Mouse (Mus musculus): ENCODE measurements at regions not wholly inside any gene's neighbourhood (a gene's known extent, or its start where the extent isn't known, plus 50 kb on each side); places are given as distances from the start of the nearest gene placed in this dataset.

DNA sequence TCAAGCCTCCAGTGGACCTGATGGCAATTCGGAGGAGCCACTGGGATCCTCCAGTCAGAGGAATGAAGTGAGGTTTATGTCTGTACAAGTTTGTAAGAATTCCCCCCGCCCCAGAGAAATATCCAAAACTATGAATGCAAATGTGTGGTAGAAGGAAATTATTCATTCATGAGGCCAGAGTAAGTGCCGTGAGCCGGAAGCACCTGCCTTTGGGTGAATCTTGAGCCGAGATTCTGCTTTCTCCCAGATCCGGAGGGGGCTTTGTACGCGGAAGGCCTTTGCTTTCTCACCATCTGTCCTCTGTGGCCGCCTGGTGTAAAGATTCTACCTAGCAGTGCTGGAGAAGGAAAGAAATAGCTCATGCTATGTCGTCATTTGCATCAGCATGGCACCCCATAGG, 127.8 kb downstream of the Ifng start:
- TF ChIP-seq HCFC1 (IDR thresholded peaks at IDR 0.05; ENCODE audit: borderline replicate concordance, insufficient read depth, low read length) (no peak), ZNF384 (IDR thresholded peaks at IDR 0.05; ENCODE audit: low read depth, low read length) (no peak), ZC3H11A (IDR thresholded peaks at IDR 0.05; ENCODE audit: borderline replicate concordance, low read depth, low read length) (no peak), CHD2 (IDR thresholded peaks at IDR 0.05; ENCODE audit: low read depth, low read length) (no peak), MAFK (IDR thresholded peaks at IDR 0.05; ENCODE audit: insufficient read depth, low read depth, low read length) (no peak)

Measured in ES-E14 (cell line).